Mouse (Mus musculus) G1E (cell line): ENCODE data around the gene Cdk17.

Experiments used
- CTCF ChIP-seq: IDR thresholded peaks from 2 replicates; pipeline ENCODE4 v1.5.1; 2012; ENCODE audit warnings: low read depth, low read length, inconsistent platforms, mixed read lengths
- GATA1 ChIP-seq: IDR thresholded peaks from 2 replicates; pipeline ENCODE4 v1.6.1; 2012; ENCODE audit warnings: borderline replicate concordance, low read length, inconsistent platforms, mixed read lengths
- GATA2 ChIP-seq: IDR thresholded peaks from 2 replicates; pipeline ENCODE4 v1.6.1; 2012; ENCODE audit warnings: low read depth, low read length, inconsistent platforms, borderline replicate concordance
- POLR2AphosphoS5 ChIP-seq: IDR thresholded peaks from 2 replicates; pipeline ENCODE4 v1.6.1; 2012; ENCODE audit warnings: low read depth, low read length, inconsistent platforms; ENCODE audit not compliant: insufficient replicate concordance
- TAL1 ChIP-seq: conservative IDR thresholded peaks from 2 replicates; pipeline ENCODE4 v1.6.1; 2012; ENCODE audit warnings: low read depth, low read length, inconsistent platforms, mixed read lengths

DNA sequence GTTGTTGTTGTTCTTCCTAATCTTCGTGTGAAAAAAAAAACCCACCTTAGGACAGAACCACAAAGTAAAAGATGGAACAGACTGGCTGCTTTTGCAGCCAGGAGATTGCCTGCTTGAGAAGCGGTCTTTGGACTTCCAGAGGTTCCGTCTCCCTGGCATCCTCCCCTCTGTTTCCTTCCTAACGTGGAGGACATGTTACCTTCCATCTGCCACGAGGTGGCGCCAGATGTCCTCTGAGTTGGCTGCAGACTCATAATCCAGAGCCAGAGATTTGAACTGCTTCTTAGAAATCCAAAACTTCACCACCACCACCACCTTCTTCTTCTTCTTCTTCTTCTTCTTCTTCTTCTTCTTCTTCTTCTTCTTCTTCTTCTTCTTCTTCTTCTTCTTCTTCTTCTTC, 131.2 kb downstream of the Cdk17 start:
- TF ChIP-seq GATA1 (no peak), CTCF (peak; percentile 60), TAL1 (no peak), POLR2AphosphoS5 (no peak), GATA2 (no peak)
